Mouse (Mus musculus) granulocyte monocyte progenitor cell, adult 5-6 weeks (primary cell): ENCODE measurements around the gene Lpin1. TPM values are rescaled to one million over a fixed set of nuclear protein-coding genes. Genes with fewer than 3 reads are reported as not detected.
A peak's percentile ranks its signal among the peaks of the same experiment; 100 is the strongest.

Experiments used
- ATAC-seq: replicated peaks from 2 replicates; pipeline ENCODE4 v1.8.0; 2016; ENCODE audit warnings: mild to moderate bottlenecking, moderate TSS enrichment, inconsistent platforms; ENCODE audit not compliant: poor library complexity, severe bottlenecking
- total RNA-seq, 2 experiments: library from RNA; stranded (forward) in 1 of 2; stranded (reverse) in 1 of 2; fragments of 200-712, 200-1000 nt in 1 of 2; fragments of >200 nt in 1 of 2; fragmentation: Nextera tagmentation in 1 of 2; gene quantifications; 2 replicates each; pipeline ENCODE4 v1.2.3; 2014 to 2017

Gene Lpin1
- total RNA-seq (2014; fragmentation: Nextera tagmentation) (2.2 and 10.2 TPM in 2 replicates), total RNA-seq (2017) (2.4 and 4.5 TPM in 2 replicates)

- no peak for ATAC-seq
Measured at GRCm38 (mm10) chr12:16610936-16611335, at the start of gene Lpin1. Gene Lpin1, minus strand, starts transcription at chr12:16610966.

- no peak for ATAC-seq
Measured at GRCm38 (mm10) chr12:16656906-16657875, 46.4 kb upstream of the Lpin1 start.

GRCm38 (mm10) chr12:16655604-16656003, 44.8 kb upstream of the Lpin1 start:
- ATAC-seq = no peak

GRCm38 (mm10) chr12:16653332-16654093, 42.7 kb upstream of the Lpin1 start, which contains the start of gene Ntsr2:
Gene Ntsr2, plus strand, starts transcription at chr12:16653382.
- peak; percentile 98 for ATAC-seq

GRCm38 (mm10) chr12:16649819-16650218, 39.1 kb upstream of the Lpin1 start:
- no peak for ATAC-seq

GRCm38 (mm10) chr12:16648273-16648672, 37.5 kb upstream of the Lpin1 start:
- no peak for ATAC-seq

- no peak for ATAC-seq
Measured at GRCm38 (mm10) chr12:16646780-16647409, 36.1 kb upstream of the Lpin1 start.

- ATAC-seq = no peak
Measured at GRCm38 (mm10) chr12:16644698-16645097, 33.9 kb upstream of the Lpin1 start.

GRCm38 (mm10) chr12:16643508-16644345, 33.0 kb upstream of the Lpin1 start:
- ATAC-seq = no peak

- peak; percentile 40; the same call in 1 of the 2 replicates for ATAC-seq
Measured at GRCm38 (mm10) chr12:16642000-16642399, 31.2 kb upstream of the Lpin1 start.

- no peak for ATAC-seq
Measured at GRCm38 (mm10) chr12:16640075-16640474, 29.3 kb upstream of the Lpin1 start.

- peak; percentile 54; the same call in 1 of the 2 replicates for ATAC-seq
Measured at GRCm38 (mm10) chr12:16639078-16639771, 28.5 kb upstream of the Lpin1 start.

GRCm38 (mm10) chr12:16635816-16636215, 25.1 kb upstream of the Lpin1 start:
- ATAC-seq = no peak

- peak; percentile 80 for ATAC-seq
Measured at GRCm38 (mm10) chr12:16634075-16634813, 23.5 kb upstream of the Lpin1 start.

- no peak for ATAC-seq
Measured at GRCm38 (mm10) chr12:16633235-16633634, 22.5 kb upstream of the Lpin1 start.

- ATAC-seq = peak; percentile 76
Measured at GRCm38 (mm10) chr12:16631423-16631822, 20.7 kb upstream of the Lpin1 start.

- no peak for ATAC-seq
Measured at GRCm38 (mm10) chr12:16630866-16631185, 20.1 kb upstream of the Lpin1 start.

GRCm38 (mm10) chr12:16630152-16630865, 19.5 kb upstream of the Lpin1 start:
- no peak for ATAC-seq
